Mouse (Mus musculus): Measurements from ENCODE around the gene Braf. TPM values are rescaled to one million over a fixed set of nuclear protein-coding genes. Genes with fewer than 3 reads are reported as not detected.

Gene Braf
- polyA plus RNA-seq, 1 experiment from 2014 or later, result 16.1 TPM

- under 1% methylated on average over 49 of the region's 49 CpGs for WGBS
- Histone ChIP-seq H3K27ac (ENCODE audit: low read length) (peak within 1 kb of the TSS; percentile 82), H3K9me3 (ENCODE audit: control insufficient read depth, low read length) (no peaks in the 10 kb centered on the region), H3K27me3 (ENCODE audit: control insufficient read depth, insufficient read depth, low read depth, low read length) (no peaks in the 10 kb centered on the region), H3K4me3 (ENCODE audit: low read length) (peak within 1 kb of the TSS; percentile 74), H3K9ac (ENCODE audit: low read length) (peak within 1 kb of the TSS; percentile 82), H3K4me2 (ENCODE audit: low read depth, low read length) (peak within 1 kb of the TSS; percentile 81), H3K36me3 (ENCODE audit: control insufficient read depth, insufficient read depth, low read length) (no peaks in the 10 kb centered on the region; the same call in 1 of the 2 replicates), H3K4me1 (replicated peaks; ENCODE audit: control insufficient read depth, insufficient read depth, low read length) (peaks cover 10% of the 10 kb centered on the region)
- peak; percentile 98 for ATAC-seq (ENCODE audit: low read depth)
Measured at GRCm38 (mm10) chr6:39573791-39574554, 151.3 kb downstream of the Braf start, which contains the start of gene Adck2. TSS of gene Adck2 (plus strand) at chr6:39573873.

GRCm38 (mm10) chr6:39570426-39570825 lies 154.8 kb downstream of the Braf start:
- Histone ChIP-seq H3K27me3 (ENCODE audit: control insufficient read depth, insufficient read depth, low read depth, low read length) (no peaks in the 10 kb centered on the region), H3K36me3 (ENCODE audit: control insufficient read depth, insufficient read depth, low read length) (no peaks in the 10 kb centered on the region), H3K27ac (ENCODE audit: low read length) (no peak overlapping the region), H3K9ac (ENCODE audit: low read length) (no peak overlapping the region), H3K4me2 (ENCODE audit: low read depth, low read length) (no peak overlapping the region), H3K9me3 (ENCODE audit: control insufficient read depth, low read length) (no peaks in the 10 kb centered on the region), H3K4me1 (replicated peaks; ENCODE audit: control insufficient read depth, insufficient read depth, low read length) (peaks cover 10% of the 10 kb centered on the region), H3K4me3 (ENCODE audit: low read length) (no peak overlapping the region)
- WGBS, result 52% methylated on average over 3 of the region's 3 CpGs
- no peak for ATAC-seq (ENCODE audit: low read depth)

- no peaks in the 10 kb centered on the region for H3K9me3 ChIP-seq (ENCODE audit: control insufficient read depth, low read length)
- no peak overlapping the region for H3K27ac ChIP-seq (ENCODE audit: low read length)
- H3K4me1 ChIP-seq (replicated peaks; ENCODE audit: control insufficient read depth, insufficient read depth, low read length), result no peaks in the 10 kb centered on the region
- no peak overlapping the region for H3K4me2 ChIP-seq (ENCODE audit: low read depth, low read length)
- 13% methylated on average over 5 of the region's 5 CpGs for WGBS
- no peak overlapping the region for H3K4me3 ChIP-seq (ENCODE audit: low read length)
- H3K36me3 ChIP-seq (ENCODE audit: control insufficient read depth, insufficient read depth, low read length), result no peaks in the 10 kb centered on the region
- H3K27me3 ChIP-seq (ENCODE audit: control insufficient read depth, insufficient read depth, low read depth, low read length), result no peaks in the 10 kb centered on the region
- no peak overlapping the region for H3K9ac ChIP-seq (ENCODE audit: low read length)
- ATAC-seq (ENCODE audit: low read depth), result no peak
Measured at GRCm38 (mm10) chr6:39567528-39567927, 157.7 kb downstream of the Braf start.

GRCm38 (mm10) chr6:39562166-39563015 lies 162.9 kb downstream of the Braf start:
- peak; percentile 52; the same call in 1 of the 2 replicates for ATAC-seq (ENCODE audit: low read depth)
- WGBS, result 15% methylated on average over 23 of the region's 23 CpGs
- Histone ChIP-seq H3K36me3 (ENCODE audit: control insufficient read depth, insufficient read depth, low read length) (no peaks in the 10 kb centered on the region), H3K9ac (ENCODE audit: low read length) (no peak overlapping the region), H3K4me3 (ENCODE audit: low read length) (peak overlapping the region; percentile 2), H3K4me1 (replicated peaks; ENCODE audit: control insufficient read depth, insufficient read depth, low read length) (peaks cover 18% of the 10 kb centered on the region), H3K27ac (ENCODE audit: low read length) (no peak overlapping the region), H3K27me3 (ENCODE audit: control insufficient read depth, insufficient read depth, low read depth, low read length) (no peaks in the 10 kb centered on the region), H3K4me2 (ENCODE audit: low read depth, low read length) (peak overlapping the region; percentile 40), H3K9me3 (ENCODE audit: control insufficient read depth, low read length) (no peaks in the 10 kb centered on the region)

- Histone ChIP-seq H3K4me2 (ENCODE audit: low read depth, low read length) (no peak overlapping the region), H3K4me3 (ENCODE audit: low read length) (no peak overlapping the region), H3K36me3 (ENCODE audit: control insufficient read depth, insufficient read depth, low read length) (no peaks in the 10 kb centered on the region), H3K9me3 (ENCODE audit: control insufficient read depth, low read length) (no peaks in the 10 kb centered on the region), H3K9ac (ENCODE audit: low read length) (no peak overlapping the region), H3K27me3 (ENCODE audit: control insufficient read depth, insufficient read depth, low read depth, low read length) (no peaks in the 10 kb centered on the region), H3K4me1 (replicated peaks; ENCODE audit: control insufficient read depth, insufficient read depth, low read length) (peaks cover 40% of the 10 kb centered on the region), H3K27ac (ENCODE audit: low read length) (peak overlapping the region; percentile 19; the same call in 1 of the 2 replicates)
- WGBS, result 31% methylated on average over 6 of the region's 6 CpGs
- ATAC-seq (ENCODE audit: low read depth), result no peak
Measured at GRCm38 (mm10) chr6:39559276-39559939, 165.9 kb downstream of the Braf start.

- Histone ChIP-seq H3K36me3 (ENCODE audit: control insufficient read depth, insufficient read depth, low read length) (no peaks in the 10 kb centered on the region), H3K9ac (ENCODE audit: low read length) (peak within 1 kb of the TSS; percentile 95), H3K4me2 (ENCODE audit: low read depth, low read length) (peak within 1 kb of the TSS; percentile 76), H3K27ac (ENCODE audit: low read length) (peak within 1 kb of the TSS; percentile 89), H3K27me3 (ENCODE audit: control insufficient read depth, insufficient read depth, low read depth, low read length) (no peaks in the 10 kb centered on the region), H3K4me1 (replicated peaks; ENCODE audit: control insufficient read depth, insufficient read depth, low read length) (peaks cover 42% of the 10 kb centered on the region), H3K9me3 (ENCODE audit: control insufficient read depth, low read length) (no peaks in the 10 kb centered on the region), H3K4me3 (ENCODE audit: low read length) (peak within 1 kb of the TSS; percentile 85)
- peak; percentile 92 for ATAC-seq (ENCODE audit: low read depth)
- WGBS, result 2% methylated on average over 41 of the region's 50 CpGs
Measured at GRCm38 (mm10) chr6:39557723-39558261, 167.5 kb downstream of the Braf start, which contains the start of gene Dennd2a. TSS of gene Dennd2a (minus strand) at chr6:39557867.

GRCm38 (mm10) chr6:39556900-39557659 lies 168.2 kb downstream of the Braf start:
- H3K4me1 ChIP-seq (replicated peaks; ENCODE audit: control insufficient read depth, insufficient read depth, low read length), result peaks cover 46% of the 10 kb centered on the region
- peak overlapping the region; percentile 85 for H3K4me3 ChIP-seq (ENCODE audit: low read length)
- no peaks in the 10 kb centered on the region for H3K9me3 ChIP-seq (ENCODE audit: control insufficient read depth, low read length)
- under 1% methylated on average over 36 of the region's 54 CpGs for WGBS
- H3K4me2 ChIP-seq (ENCODE audit: low read depth, low read length), result peak overlapping the region; percentile 76
- peak overlapping the region; percentile 95 for H3K9ac ChIP-seq (ENCODE audit: low read length)
- H3K27ac ChIP-seq (ENCODE audit: low read length), result peak overlapping the region; percentile 89
- H3K27me3 ChIP-seq (ENCODE audit: control insufficient read depth, insufficient read depth, low read depth, low read length), result no peaks in the 10 kb centered on the region
- ATAC-seq (ENCODE audit: low read depth), result peak; percentile 56
- no peaks in the 10 kb centered on the region for H3K36me3 ChIP-seq (ENCODE audit: control insufficient read depth, insufficient read depth, low read length)

GRCm38 (mm10) chr6:39555648-39555945 lies 169.7 kb downstream of the Braf start:
- WGBS, result 66% methylated on average over 2 of the region's 2 CpGs
- H3K4me3 ChIP-seq (ENCODE audit: low read length), result peak overlapping the region; percentile 14
- no peaks in the 10 kb centered on the region for H3K36me3 ChIP-seq (ENCODE audit: control insufficient read depth, insufficient read depth, low read length)
- H3K27me3 ChIP-seq (ENCODE audit: control insufficient read depth, insufficient read depth, low read depth, low read length), result no peaks in the 10 kb centered on the region
- H3K4me1 ChIP-seq (replicated peaks; ENCODE audit: control insufficient read depth, insufficient read depth, low read length), result peaks cover 46% of the 10 kb centered on the region
- no peak for ATAC-seq (ENCODE audit: low read depth)
- no peaks in the 10 kb centered on the region for H3K9me3 ChIP-seq (ENCODE audit: control insufficient read depth, low read length)
- H3K4me2 ChIP-seq (ENCODE audit: low read depth, low read length), result peak overlapping the region; percentile 39
- no peak overlapping the region for H3K9ac ChIP-seq (ENCODE audit: low read length)
- peak overlapping the region; percentile 55; the same call in 1 of the 2 replicates for H3K27ac ChIP-seq (ENCODE audit: low read length)
